Mouse (Mus musculus) embryonic facial prominence, embryonic 14.5 days (tissue): Measurements from ENCODE around the gene Tmem107. TPM values are rescaled to one million over a fixed set of nuclear protein-coding genes. Genes with fewer than 3 reads are reported as not detected.

Experiments used
- ATAC-seq: fragments of 200-750 bp; cut with Nextera tagmentation; 2 replicates; pipeline ENCODE4 v1.8.0; 2017; ENCODE audit warnings: low read depth, moderate number of reproducible peaks, moderate TSS enrichment
- DNase-seq: peaks from one replicate; pipeline ENCODE4 v3.0.0-alpha.2; 2015; ENCODE audit warnings: low spot score
- H3K27ac ChIP-seq: fragments of 300-500 bp; sonication (generic); replicated peaks from 2 replicates; pipeline ENCODE4 v1.5.1; 2014; ENCODE audit warnings: low read depth, mild to moderate bottlenecking, low read length, moderate library complexity
- H3K27me3 ChIP-seq: fragments of 300-500 bp; sonication (generic); replicated peaks from 2 replicates; pipeline ENCODE4 v1.6.1; 2014; ENCODE audit warnings: low read length; ENCODE audit not compliant: control insufficient read depth, insufficient read depth
- H3K36me3 ChIP-seq: fragments of 300-500 bp; sonication (generic); 2 replicates; pipeline ENCODE4 v1.6.1; 2014; ENCODE audit warnings: low read length, mixed read lengths; ENCODE audit not compliant: control insufficient read depth, insufficient read depth
- H3K4me1 ChIP-seq: fragments of 300-500 bp; sonication (generic); 2 replicates; pipeline ENCODE4 v1.6.1; 2014; ENCODE audit warnings: antibody characterized with exemption, low read length; ENCODE audit not compliant: control insufficient read depth, insufficient read depth
- H3K4me2 ChIP-seq: fragments of 300-500 bp; sonication (generic); 2 replicates; pipeline ENCODE4 v1.6.1; 2014; ENCODE audit warnings: low read depth, mild to moderate bottlenecking, low read length, moderate library complexity, mixed read lengths
- H3K4me3 ChIP-seq: fragments of 300-500 bp; sonication (generic); 2 replicates; pipeline ENCODE4 v1.5.1; 2014; ENCODE audit warnings: low read depth, mild to moderate bottlenecking, low read length
- H3K9ac ChIP-seq: fragments of 300-500 bp; sonication (generic); 2 replicates; pipeline ENCODE4 v1.6.1; 2014; ENCODE audit warnings: low read depth, mild to moderate bottlenecking, low read length, moderate library complexity, mixed read lengths
- H3K9me3 ChIP-seq: fragments of 300-500 bp; sonication (generic); 2 replicates; pipeline ENCODE4 v1.6.1; 2016; ENCODE audit warnings: low read length; ENCODE audit not compliant: control insufficient read depth
- WGBS: fragments of 180-500 bp; shearing (Covaris S2); extraction: QIAGEN DNeasy Blood & Tissue Kit; methylation state at CpG from one replicate; pipeline ENCODE4 v1.1.7; 2014; 5-methylcytosine and 5-hydroxymethylcytosine counted together
- polyA plus RNA-seq: library from polyadenylated mRNA; unstranded; fragments of >200 nt; fragmentation: Nextera tagmentation; extraction: Ambion mirVana; gene quantifications from 2 replicates; pipeline ENCODE4 v1.2.1, GENCODE M21; 2014

Tmem107 gene
- polyA plus RNA-seq, 1 experiment from 2014 or later, result 87.8 TPM

DNA sequence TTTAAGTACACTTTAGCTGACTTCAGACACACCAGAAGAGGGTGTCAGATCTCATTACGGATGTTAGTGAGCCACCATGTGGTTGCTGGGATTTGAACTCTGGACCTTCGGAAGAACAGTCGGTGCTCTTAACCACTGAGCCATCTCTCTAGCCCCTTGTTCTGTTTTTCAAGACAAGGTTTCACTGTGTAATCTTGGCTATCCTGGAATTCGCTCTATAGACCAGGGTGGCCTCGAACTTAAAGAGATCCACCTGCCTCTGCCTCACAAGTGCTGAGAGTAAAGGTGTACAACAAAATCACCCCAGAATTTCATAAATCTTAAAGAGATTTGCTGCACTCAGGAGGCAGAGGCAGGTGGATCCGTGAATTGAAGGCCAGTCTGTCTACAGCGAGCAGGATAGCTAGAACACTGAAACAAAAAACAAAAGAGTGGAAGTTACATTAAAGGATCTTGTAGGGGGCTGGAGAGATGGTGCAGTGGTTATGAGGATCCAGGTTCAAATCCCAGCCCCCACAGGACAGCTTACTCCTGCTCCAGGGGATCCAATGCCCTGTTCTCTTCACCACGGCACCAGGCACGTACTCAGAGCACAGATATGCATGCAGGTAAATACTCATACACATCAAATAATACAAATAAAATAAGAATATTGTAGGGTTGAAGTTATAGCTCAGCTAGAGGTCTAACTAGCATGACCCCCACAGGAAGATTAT, 5.3 kb downstream of the Tmem107 start:
- ATAC-seq, result no peak
- H3K9me3 ChIP-seq, result no peaks in the 10 kb centered on the region
- H3K9ac ChIP-seq, result no peak overlapping the region
- H3K4me2 ChIP-seq, result no peak overlapping the region
- no peak overlapping the region for H3K27ac ChIP-seq
- H3K4me1 ChIP-seq, result 0 out of 2 replicates have a peak, but pooled peaks cover 5% of the 10 kb centered on the region
- H3K4me3 ChIP-seq, result no peak overlapping the region
- H3K36me3 ChIP-seq, result no peaks in the 10 kb centered on the region
- H3K27me3 ChIP-seq, result no peaks in the 10 kb centered on the region
- no peak for DNase-seq
- WGBS, result 47% methylated on average over 8 of the region's 9 CpGs

DNA sequence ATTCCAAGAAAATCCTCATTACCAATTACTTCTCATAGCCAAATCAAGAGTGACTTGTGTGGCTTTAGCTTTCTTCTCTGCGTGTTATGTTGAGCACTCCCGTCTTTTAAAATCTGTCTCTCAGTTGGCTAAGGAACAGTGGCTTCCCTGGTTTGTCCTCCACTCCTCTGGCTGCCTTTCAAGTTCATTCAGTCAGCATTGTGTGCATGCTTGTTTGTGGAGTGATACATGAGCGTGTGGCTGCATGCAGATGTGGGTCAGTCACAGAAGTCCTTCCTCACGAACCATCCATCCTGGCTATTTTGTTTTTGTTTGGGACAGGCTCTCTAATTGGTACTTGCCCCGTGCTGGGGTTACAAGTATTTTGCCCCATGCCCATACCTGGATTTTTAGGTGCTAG, 6.0 kb downstream of the Tmem107 start:
- Histone ChIP-seq H3K27me3 (no peaks in the 10 kb centered on the region), H3K9me3 (no peaks in the 10 kb centered on the region), H3K4me2 (no peak overlapping the region), H3K4me1 (0 out of 2 replicates have a peak, but pooled peaks cover 5% of the 10 kb centered on the region), H3K9ac (no peak overlapping the region), H3K36me3 (no peaks in the 10 kb centered on the region), H3K27ac (no peak overlapping the region), H3K4me3 (no peak overlapping the region)
- DNase-seq (no peak), ATAC-seq (no peak)
- 65% methylated on average over 5 of the region's 5 CpGs for WGBS

DNA sequence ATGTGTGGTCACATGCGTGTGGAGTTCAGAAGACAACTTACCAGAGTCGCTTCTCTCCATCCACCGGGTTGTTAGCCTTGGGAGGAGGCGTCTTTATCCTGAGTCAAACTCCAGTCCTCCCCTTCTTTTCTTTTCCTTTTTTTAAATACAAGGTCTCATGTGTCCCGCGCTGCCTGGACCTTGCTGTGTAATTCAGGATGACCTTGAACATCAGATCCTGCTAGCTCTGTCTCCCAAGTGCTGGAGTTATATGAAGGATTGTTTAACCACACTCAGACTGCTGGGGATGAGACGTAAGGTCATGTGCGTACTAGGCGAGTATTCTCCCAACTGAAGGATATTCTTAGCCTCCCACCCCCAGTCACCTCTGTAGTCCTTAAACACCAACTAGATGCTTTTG, 6.7 kb downstream of the Tmem107 start:
- no peak overlapping the region for H3K4me2 ChIP-seq
- 86% methylated on average over 9 of the region's 9 CpGs for WGBS
- ATAC-seq, result no peak
- 0 out of 2 replicates have a peak, but pooled peaks cover 1% of the 10 kb centered on the region for H3K4me1 ChIP-seq
- H3K27ac ChIP-seq, result no peak overlapping the region
- H3K9ac ChIP-seq, result no peak overlapping the region
- DNase-seq, result no peak
- no peaks in the 10 kb centered on the region for H3K27me3 ChIP-seq
- no peaks in the 10 kb centered on the region for H3K9me3 ChIP-seq
- H3K4me3 ChIP-seq, result no peak overlapping the region
- no peaks in the 10 kb centered on the region for H3K36me3 ChIP-seq

DNA sequence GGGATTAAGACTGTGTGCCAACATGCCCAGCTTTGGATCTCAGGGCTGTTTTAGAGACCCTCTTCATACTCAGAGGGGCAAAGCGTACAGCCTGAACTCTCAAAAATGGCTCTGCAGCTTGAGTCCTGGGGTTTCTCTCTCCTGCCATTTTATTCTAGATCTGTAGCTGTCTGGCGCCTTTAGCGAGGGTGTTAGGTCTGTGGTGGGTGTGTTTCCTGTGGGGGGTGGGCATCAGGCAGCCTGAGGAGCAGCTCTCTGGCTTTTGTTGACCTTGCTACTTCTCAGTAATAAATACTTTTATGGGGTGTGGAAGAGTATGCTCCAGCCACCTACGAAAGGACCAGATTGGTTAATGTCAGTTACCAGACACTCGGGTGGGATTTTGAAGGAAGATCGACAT, 7.4 kb downstream of the Tmem107 start:
- Histone ChIP-seq H3K36me3 (no peaks in the 10 kb centered on the region), H3K27ac (no peak overlapping the region), H3K9ac (no peak overlapping the region), H3K27me3 (no peaks in the 10 kb centered on the region), H3K4me3 (no peak overlapping the region), H3K9me3 (no peaks in the 10 kb centered on the region), H3K4me2 (no peak overlapping the region), H3K4me1 (no peaks in the 10 kb centered on the region)
- DNase-seq (no peak), ATAC-seq (no peak)
- 78% methylated on average over 6 of the region's 6 CpGs for WGBS

GRCm38 (mm10) chr11:69078805-69079438, 8.3 kb downstream of the Tmem107 start:
- no peak overlapping the region for H3K27ac ChIP-seq
- DNase-seq (no peak), ATAC-seq (no peak)
- no peak overlapping the region for H3K4me3 ChIP-seq
- no peak overlapping the region for H3K9ac ChIP-seq
- no peaks in the 10 kb centered on the region for H3K4me1 ChIP-seq
- no peaks in the 10 kb centered on the region for H3K27me3 ChIP-seq
- WGBS, result 56% methylated on average over 5 of the region's 5 CpGs
- no peak overlapping the region for H3K4me2 ChIP-seq
- no peaks in the 10 kb centered on the region for H3K36me3 ChIP-seq
- H3K9me3 ChIP-seq, result no peaks in the 10 kb centered on the region

- Histone ChIP-seq H3K9me3 (no peaks in the 10 kb centered on the region), H3K36me3 (no peaks in the 10 kb centered on the region), H3K27me3 (no peaks in the 10 kb centered on the region), H3K4me3 (no peak overlapping the region), H3K4me1 (no peaks in the 10 kb centered on the region), H3K9ac (no peak overlapping the region), H3K4me2 (no peak overlapping the region), H3K27ac (no peak overlapping the region)
- 80% methylated on average over 15 of the region's 15 CpGs for WGBS
- ATAC-seq (no peak), DNase-seq (no peak)
These were observed 9.7 kb downstream of the Tmem107 start for GRCm38 (mm10) chr11:69080102-69080854.

DNA sequence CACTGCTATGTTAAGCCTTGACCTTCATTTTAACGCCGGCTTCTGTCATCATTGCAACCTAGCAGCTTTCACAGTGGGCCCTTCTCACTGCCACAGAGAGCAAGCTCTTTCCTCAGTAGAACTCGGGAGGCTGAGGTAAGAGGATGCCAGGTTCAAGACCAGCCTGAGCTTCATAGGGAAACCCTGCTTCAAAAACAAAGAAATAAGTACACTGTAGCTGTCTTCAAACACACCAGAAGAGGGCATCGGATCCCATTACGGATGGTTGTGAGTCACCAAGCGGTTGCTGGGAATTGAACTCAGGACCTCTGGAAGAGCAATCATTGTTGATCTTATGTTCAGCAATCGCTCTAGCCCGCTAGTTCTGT, 10.2 kb downstream of the Tmem107 start:
- 90% methylated on average over 8 of the region's 8 CpGs for WGBS
- Histone ChIP-seq H3K4me1 (no peaks in the 10 kb centered on the region), H3K4me3 (no peak overlapping the region), H3K36me3 (no peaks in the 10 kb centered on the region), H3K4me2 (no peak overlapping the region), H3K27me3 (no peaks in the 10 kb centered on the region), H3K27ac (no peak overlapping the region), H3K9ac (no peak overlapping the region), H3K9me3 (no peaks in the 10 kb centered on the region)
- no peak for DNase-seq
- ATAC-seq, result no peak

- Histone ChIP-seq H3K27me3 (no peaks in the 10 kb centered on the region), H3K9ac (no peak overlapping the region), H3K4me2 (no peak overlapping the region), H3K9me3 (no peaks in the 10 kb centered on the region), H3K4me3 (no peak overlapping the region), H3K36me3 (no peaks in the 10 kb centered on the region), H3K4me1 (no peaks in the 10 kb centered on the region), H3K27ac (no peak overlapping the region)
- 84% methylated on average over 7 of the region's 7 CpGs for WGBS
- DNase-seq (no peak), ATAC-seq (no peak)
These were observed 11.0 kb downstream of the Tmem107 start for GRCm38 (mm10) chr11:69081613-69082012.
